ENCODE assay signal across 10 mouse cellular contexts in the genomic region with DNA sequence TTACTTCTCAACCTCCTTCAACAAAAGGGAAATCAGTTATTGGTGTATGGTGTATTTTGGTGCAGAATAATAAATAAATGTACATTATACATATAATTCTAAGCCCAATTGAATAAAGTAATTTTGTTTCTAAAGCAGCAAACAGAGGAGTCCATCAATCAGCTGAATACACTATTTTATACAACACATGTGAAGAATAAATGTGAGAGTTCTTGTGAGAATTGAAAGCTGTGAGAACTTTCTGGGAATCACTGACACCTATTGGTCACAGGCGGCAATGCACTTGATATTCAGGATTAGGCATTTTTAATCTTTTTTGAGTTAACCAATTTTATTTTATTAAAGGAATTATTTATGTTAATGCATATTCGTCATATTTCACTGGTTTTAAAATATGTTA.
DNase-seq lines count a peak whose midpoint lies in the region; ATAC-seq and TF ChIP-seq lines count a peak whose summit lies in the region.
"Had no signal": no experiment of that assay in that cellular context is flagged by ENCODE, and none has a peak within 500 bp of the region (broad histone marks: within the 10 kb centered on the region; RNA-seq: fewer than 3 reads in every experiment).

No protein-coding gene starts in this region.

- no peak for ATAC-seq in kidney, embryonic 16.5 days (ENCODE audit: low FRiP score, low TSS enrichment)
- no peak for ATAC-seq in activated CD4-positive, CD25-positive, alpha-beta regulatory T cell, adult 4 months

- no peak overlapping the region for H3K4me2 ChIP-seq in kidney, embryonic 16.5 days (replicated peaks; ENCODE audit: low read depth, low read length)
- H3K4me2 ChIP-seq: neural tube, embryonic 13.5 days had no signal

- 0% methylated on average over 2 of the region's 2 CpGs for WGBS in kidney, embryonic 16.5 days

- peak; percentile 80 for TF ChIP-seq CTCF in E14TG2a.4 (conservative IDR thresholded peaks at IDR 0.05; ENCODE audit: low read length)

- H3K4me3 ChIP-seq in kidney, embryonic 16.5 days (ENCODE audit: low read length) = no peak overlapping the region
- no peak overlapping the region for H3K4me3 ChIP-seq in E14TG2a.4 (replicated peaks; ENCODE audit: low read length)
- H3K4me3 ChIP-seq: limb, embryonic 10.5 days; neural tube, embryonic 13.5 days had no signal

- H3K27ac ChIP-seq in kidney, embryonic 16.5 days (ENCODE audit: low read length) = no peak overlapping the region
- H3K27ac ChIP-seq: limb, embryonic 10.5 days; neural tube, embryonic 13.5 days had no signal

- H3K27me3 ChIP-seq in kidney, embryonic 16.5 days (ENCODE audit: insufficient read depth, low read length) = no peaks in the 10 kb centered on the region
- H3K27me3 ChIP-seq in E14TG2a.4 (ENCODE audit: insufficient read depth, low read length) = no peaks in the 10 kb centered on the region
- H3K27me3 ChIP-seq: neural tube, embryonic 13.5 days had no signal

- H3K36me3 ChIP-seq in kidney, embryonic 16.5 days (ENCODE audit: insufficient read depth, low read length) = no peaks in the 10 kb centered on the region
- H3K36me3 ChIP-seq in E14TG2a.4 (ENCODE audit: insufficient read depth, low read length) = no peaks in the 10 kb centered on the region
- H3K36me3 ChIP-seq: limb, embryonic 10.5 days; neural tube, embryonic 13.5 days had no signal

- no peak overlapping the region for H3K9ac ChIP-seq in kidney, embryonic 16.5 days (replicated peaks; ENCODE audit: low read length)
- H3K9ac ChIP-seq: neural tube, embryonic 13.5 days had no signal

- no peaks in the 10 kb centered on the region for H3K4me1 ChIP-seq in kidney, embryonic 16.5 days (ENCODE audit: insufficient read depth, low read length)
- H3K4me1 ChIP-seq in E14TG2a.4 (replicated peaks; ENCODE audit: low read depth, low read length) = no peaks in the 10 kb centered on the region
- H3K4me1 ChIP-seq: limb, embryonic 10.5 days; neural tube, embryonic 13.5 days had no signal

- DNase-seq in kidney, postnatal 10 days = peak; percentile 21
- DNase-seq in 416B (ENCODE audit: low read depth) = peak; percentile 33
- DNase-seq in fibroblast of lung, adult 2 months (ENCODE audit: low read depth) = peak; percentile 4
- DNase-seq in thymus, postnatal 25 days = no peak
- no peak for DNase-seq in ovary, adult 18-20 months (ENCODE audit: low spot score)

- no peaks in the 10 kb centered on the region for H3K9me3 ChIP-seq in kidney, embryonic 16.5 days (ENCODE audit: low read length)
- H3K9me3 ChIP-seq in E14TG2a.4 (ENCODE audit: low read length) = no peaks in the 10 kb centered on the region
- H3K9me3 ChIP-seq: limb, embryonic 10.5 days; neural tube, embryonic 13.5 days had no signal

Comparison
In these comparisons a context has a peak if more than half of its experiments do, and no peak if none do; other contexts are left out.
1. DNase-seq: peak in kidney, postnatal 10 days (single experiment), 416B (single experiment) and fibroblast of lung, adult 2 months (single experiment); none in thymus, postnatal 25 days (single experiment) and ovary, adult 18-20 months (single experiment).